Mouse (Mus musculus): ENCODE measurements around the gene Mtfmt.

- TF ChIP-seq CTCF (IDR thresholded peaks at IDR 0.05; ENCODE audit: insufficient read depth, low read length) (no peak), POLR2A (IDR thresholded peaks at IDR 0.05; ENCODE audit: borderline replicate concordance, extremely low read depth, low read depth, low read length) (no peak)
Observed at GRCm38 (mm10) chr9:65458975-65459374, 23.4 kb downstream of the Mtfmt start.
